ENCODE assay signal across 10 mouse cellular contexts in genomic region chr16:89517635-89518034, GRCm38 (mm10). TPM values are rescaled to one million over a fixed set of nuclear protein-coding genes. Genes with fewer than 3 reads are reported as not detected.
A peak's percentile ranks its signal among the peaks of the same experiment; 100 is the strongest.
DNase-seq lines count a peak whose midpoint lies in the region.
"Had no signal": no experiment of that assay in that cellular context is flagged by ENCODE, and none has a peak within 500 bp of the region (broad histone marks: within the 10 kb centered on the region; RNA-seq: fewer than 3 reads in every experiment).

No protein-coding gene starts in this region.

- DNase-seq in gastrocnemius, postnatal 14 days = peak; percentile 14
- no peak for DNase-seq in gastrocnemius, adult 8-10 months (ENCODE audit: low spot score in 2 of 2)
- peak; percentile 7 for DNase-seq in thymus, postnatal 0 days (ENCODE audit: low spot score)
- DNase-seq in thymus, adult 18-20 months = no peak
- peak; percentile 65 for DNase-seq in embryo, embryonic 10.5 days (ENCODE audit: low spot score)
- DNase-seq in kidney, adult 8-10 months = peak; percentile 15 to 40
- DNase-seq in lung, postnatal 10 days = peak; percentile 21
- peak; percentile 31 for DNase-seq in urinary bladder, postnatal 25 days (ENCODE audit: low spot score)

- intact Hi-C loops in gastrocnemius, postnatal 14 days (cut with DNase I; ENCODE audit: low total_unique reads) = no loop called here

RNA-seq across cellular contexts. Expression of gene Krtap7-1, which starts 9.5 kb away (rescaled TPM):
- total RNA-seq in gastrocnemius, postnatal 14 days (2021) = not detected
- total RNA-seq in gastrocnemius, adult 8-10 months (2022) = not detected
- not detected in 2 replicates for polyA plus RNA-seq in thymus, postnatal 0 days (2015; fragmentation: Nextera tagmentation; extraction: Ambion mirVana)
- total RNA-seq: G1E had no signal
- polyA plus RNA-seq: G1E; heart, embryonic 14.5 days had no signal

RNA-seq across cellular contexts. Expression of gene Krtap8-1, which starts 29.9 kb away (rescaled TPM):
- total RNA-seq in gastrocnemius, postnatal 14 days (2021) = not detected
- total RNA-seq in gastrocnemius, adult 8-10 months (2022) = not detected
- not detected in 2 replicates for polyA plus RNA-seq in thymus, postnatal 0 days (2015; fragmentation: Nextera tagmentation; extraction: Ambion mirVana)
- total RNA-seq: G1E had no signal
- polyA plus RNA-seq: heart, embryonic 14.5 days had no signal

RNA-seq across cellular contexts. Expression of gene Krtap11-1, which starts 53.3 kb away (rescaled TPM):
- not detected for total RNA-seq in gastrocnemius, postnatal 14 days (2021)
- not detected for total RNA-seq in gastrocnemius, adult 8-10 months (2022)
- not detected in 2 replicates for polyA plus RNA-seq in thymus, postnatal 0 days (2015; fragmentation: Nextera tagmentation; extraction: Ambion mirVana)
- total RNA-seq: G1E had no signal
- polyA plus RNA-seq: G1E; heart, embryonic 14.5 days had no signal

Comparison
In these comparisons a context has a peak if more than half of its experiments do, and no peak if none do; other contexts are left out.
1. DNase-seq: peak in gastrocnemius, postnatal 14 days (single experiment), thymus, postnatal 0 days (single experiment), embryo, embryonic 10.5 days (single experiment), kidney, adult 8-10 months (2 of 2), lung, postnatal 10 days (single experiment) and urinary bladder, postnatal 25 days (single experiment); none in gastrocnemius, adult 8-10 months (0 of 2) and thymus, adult 18-20 months (0 of 2).